Mouse (Mus musculus) forebrain, embryonic 14.5 days (tissue): Measurements from ENCODE around the gene Plod2. TPM values are rescaled to one million over a fixed set of nuclear protein-coding genes. Genes with fewer than 3 reads are reported as not detected.

Source experiments
- ATAC-seq: fragments of 200-750 bp; cut with Nextera tagmentation; 2 replicates; pipeline ENCODE4 v1.8.0; 2017; ENCODE audit warnings: mild to moderate bottlenecking, moderate library complexity
- DNase-seq: peaks from one replicate; pipeline ENCODE4 v3.0.0-alpha.2; 2015; ENCODE audit warnings: low spot score
- H3K27ac ChIP-seq: fragments of 300-500 bp; sonication (generic); 2 replicates; pipeline ENCODE4 v1.5.1; 2014; ENCODE audit warnings: low read depth, mild to moderate bottlenecking, control low read depth, low read length, moderate library complexity
- H3K27me3 ChIP-seq: fragments of 300-500 bp; sonication (generic); replicated peaks from 2 replicates; pipeline ENCODE4 v1.6.1; 2014; ENCODE audit warnings: low read length, control low read depth, mixed read lengths; ENCODE audit not compliant: control insufficient read depth, insufficient read depth
- H3K36me3 ChIP-seq: fragments of 300-500 bp; sonication (generic); 2 replicates; pipeline ENCODE4 v1.6.1; 2014; ENCODE audit warnings: low read length, control low read depth; ENCODE audit not compliant: control insufficient read depth, insufficient read depth
- H3K4me1 ChIP-seq: fragments of 300-500 bp; sonication (generic); 2 replicates; pipeline ENCODE4 v1.6.1; 2014; ENCODE audit warnings: antibody characterized with exemption, low read length, control low read depth; ENCODE audit not compliant: control insufficient read depth, insufficient read depth
- H3K4me2 ChIP-seq: fragments of 300-500 bp; sonication (generic); 2 replicates; pipeline ENCODE4 v1.6.1; 2014; ENCODE audit warnings: mild to moderate bottlenecking, control low read depth, low read length
- H3K4me3 ChIP-seq: fragments of 300-500 bp; sonication (generic); 2 replicates; pipeline ENCODE4 v1.5.1; 2014; ENCODE audit warnings: low read depth, low read length, control low read depth
- H3K9ac ChIP-seq: fragments of 300-500 bp; sonication (generic); 2 replicates; pipeline ENCODE4 v1.6.1; 2014; ENCODE audit warnings: mild to moderate bottlenecking, low read length, control low read depth, moderate library complexity
- H3K9me3 ChIP-seq: fragments of 300-500 bp; sonication (generic); replicated peaks from 2 replicates; pipeline ENCODE4 v1.6.1; 2016; ENCODE audit warnings: low read length, control low read depth, mixed read lengths; ENCODE audit not compliant: control insufficient read depth
- WGBS: fragments of 180-500 bp; shearing (Covaris S2); extraction: QIAGEN DNeasy Blood & Tissue Kit; methylation state at CpG from one replicate; pipeline ENCODE4 v1.1.7; 2014; 5-methylcytosine and 5-hydroxymethylcytosine counted together
- polyA plus RNA-seq: library from polyadenylated mRNA; unstranded; fragments of >200 nt; fragmentation: Nextera tagmentation; extraction: Ambion mirVana; gene quantifications from 2 replicates; pipeline ENCODE4 v1.2.1, GENCODE M21; 2014

The Plod2 gene
- polyA plus RNA-seq, 1 experiment from 2014 or later, result 10.4 TPM

DNA sequence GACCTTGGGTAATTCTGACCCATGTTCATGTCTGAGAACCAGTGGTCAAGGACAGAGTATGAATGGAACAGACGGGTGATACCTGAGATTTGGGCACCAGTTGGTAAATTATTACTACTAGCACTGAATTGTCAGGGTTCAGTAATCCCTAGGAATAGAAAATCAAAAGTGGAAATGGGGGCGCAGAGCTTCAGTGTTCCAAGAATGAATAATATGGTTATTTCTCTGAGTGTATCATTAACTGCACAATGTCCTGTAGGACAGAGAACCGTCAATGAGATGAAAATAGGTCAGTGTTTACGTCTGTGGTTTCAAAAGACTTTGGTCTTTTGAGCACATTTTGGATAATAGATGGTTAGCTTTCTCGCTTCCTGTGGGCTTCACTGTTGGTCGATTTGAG, 21.3 kb downstream of the Plod2 start:
- Histone ChIP-seq H3K36me3 (no peaks in the 10 kb centered on the region), H3K4me3 (no peak overlapping the region), H3K9me3 (no peaks in the 10 kb centered on the region), H3K27me3 (no peaks in the 10 kb centered on the region), H3K4me1 (no peaks in the 10 kb centered on the region), H3K9ac (no peak overlapping the region), H3K27ac (no peak overlapping the region), H3K4me2 (no peak overlapping the region)
- WGBS, result 89% methylated on average over 6 of the region's 6 CpGs
- no peak for DNase-seq
- no peak for ATAC-seq

GRCm38 (mm10) chr9:92564391-92564790, 22.4 kb downstream of the Plod2 start:
- H3K9ac ChIP-seq, result no peak overlapping the region
- H3K4me3 ChIP-seq, result no peak overlapping the region
- H3K4me2 ChIP-seq, result no peak overlapping the region
- no peaks in the 10 kb centered on the region for H3K36me3 ChIP-seq
- no peaks in the 10 kb centered on the region for H3K4me1 ChIP-seq
- ATAC-seq (no peak), DNase-seq (no peak)
- WGBS, result 97% methylated on average over 1 of the region's 1 CpGs
- no peaks in the 10 kb centered on the region for H3K27me3 ChIP-seq
- H3K27ac ChIP-seq, result no peak overlapping the region
- H3K9me3 ChIP-seq, result no peaks in the 10 kb centered on the region

DNA sequence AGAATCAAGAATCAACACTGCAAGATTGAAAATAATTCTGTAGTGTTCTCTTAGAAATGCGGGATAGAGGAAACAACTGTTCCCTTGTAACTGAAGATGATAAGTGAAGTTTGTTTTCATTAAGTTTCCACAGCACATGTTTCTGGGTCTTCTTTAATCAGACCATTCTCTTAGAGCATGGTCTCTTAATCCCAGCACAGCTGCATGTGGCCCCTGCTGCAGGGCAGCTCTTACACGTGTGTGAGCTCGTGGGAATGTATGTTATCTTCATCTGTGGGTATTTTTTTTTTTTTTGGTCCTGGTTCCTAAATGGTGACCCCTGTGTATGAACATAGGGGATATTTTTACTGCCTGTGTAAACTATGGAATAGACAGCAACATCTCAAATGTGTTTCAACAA, 24.2 kb downstream of the Plod2 start:
- no peak for ATAC-seq
- Histone ChIP-seq H3K9ac (no peak overlapping the region), H3K4me3 (no peak overlapping the region), H3K36me3 (no peaks in the 10 kb centered on the region), H3K9me3 (no peaks in the 10 kb centered on the region), H3K27me3 (no peaks in the 10 kb centered on the region), H3K4me1 (no peaks in the 10 kb centered on the region), H3K27ac (no peak overlapping the region), H3K4me2 (no peak overlapping the region)
- DNase-seq, result no peak
- WGBS, result 92% methylated on average over 3 of the region's 3 CpGs

GRCm38 (mm10) chr9:92567474-92567873, 25.5 kb downstream of the Plod2 start:
- Histone ChIP-seq H3K4me1 (no peaks in the 10 kb centered on the region), H3K27me3 (no peaks in the 10 kb centered on the region), H3K9ac (no peak overlapping the region), H3K27ac (no peak overlapping the region), H3K4me2 (no peak overlapping the region), H3K4me3 (no peak overlapping the region), H3K9me3 (no peaks in the 10 kb centered on the region), H3K36me3 (no peaks in the 10 kb centered on the region)
- 96% methylated on average over 7 of the region's 7 CpGs for WGBS
- DNase-seq, result no peak
- ATAC-seq, result no peak

DNA sequence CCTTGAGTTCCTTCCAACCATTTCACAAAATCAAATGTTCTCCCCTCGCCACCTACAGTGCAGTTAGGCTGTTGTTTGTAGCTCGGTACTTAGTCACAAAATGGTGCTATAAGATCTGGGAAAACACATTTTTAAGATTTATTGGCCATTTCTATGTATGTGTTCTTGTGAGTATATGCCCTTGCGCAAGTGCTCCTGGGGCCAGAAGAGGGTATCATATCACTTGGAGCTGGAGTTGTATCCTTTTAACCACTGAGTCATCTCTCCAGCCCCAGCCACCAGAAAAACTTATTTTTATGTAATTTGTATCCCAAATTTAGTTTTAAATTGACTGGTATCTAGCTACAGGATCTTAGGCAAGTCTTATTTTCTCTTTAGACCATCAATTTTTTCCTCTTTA, 26.8 kb downstream of the Plod2 start:
- no peak for ATAC-seq
- Histone ChIP-seq H3K9ac (no peak overlapping the region), H3K4me1 (no peaks in the 10 kb centered on the region), H3K4me3 (no peak overlapping the region), H3K36me3 (no peaks in the 10 kb centered on the region), H3K4me2 (no peak overlapping the region), H3K27me3 (no peaks in the 10 kb centered on the region), H3K27ac (no peak overlapping the region), H3K9me3 (no peaks in the 10 kb centered on the region)
- 96% methylated on average over 3 of the region's 3 CpGs for WGBS
- DNase-seq, result no peak

GRCm38 (mm10) chr9:92572376-92573108, 30.5 kb downstream of the Plod2 start:
- DNase-seq, result no peak
- H3K9me3 ChIP-seq, result no peaks in the 10 kb centered on the region
- WGBS, result 86% methylated on average over 8 of the region's 8 CpGs

DNA sequence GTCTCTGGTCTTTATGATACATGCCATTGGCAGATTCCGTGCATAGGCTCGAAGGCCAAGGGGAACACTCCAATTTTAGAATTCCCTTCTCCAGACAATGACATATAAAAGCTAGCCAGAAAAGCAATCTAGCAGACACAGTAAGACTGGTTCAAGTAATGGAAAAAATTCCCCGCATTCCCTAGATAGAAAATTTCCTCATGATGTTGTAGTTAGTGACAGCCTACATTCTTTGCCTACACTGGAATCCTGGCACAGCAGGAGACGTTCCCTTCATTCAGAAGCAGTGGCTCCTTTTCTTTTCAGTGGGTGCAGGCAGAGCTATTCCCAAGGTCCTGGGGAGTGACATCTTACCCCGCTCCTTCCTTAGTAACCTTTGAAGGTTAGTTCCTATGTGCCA, 41.9 kb downstream of the Plod2 start:
- Histone ChIP-seq H3K9ac (no peak overlapping the region), H3K27me3 (no peaks in the 10 kb centered on the region), H3K4me2 (no peak overlapping the region), H3K4me1 (no peaks in the 10 kb centered on the region), H3K36me3 (0 out of 2 replicates have a peak, but pooled peaks cover 8% of the 10 kb centered on the region), H3K4me3 (no peak overlapping the region), H3K9me3 (no peaks in the 10 kb centered on the region), H3K27ac (no peak overlapping the region)
- DNase-seq, result no peak
- WGBS, result 87% methylated on average over 5 of the region's 5 CpGs
- ATAC-seq, result no peak

More at GRCm38 (mm10) chr9:92572376-92573108, 30.5 kb downstream of the Plod2 start:
- Histone ChIP-seq H3K4me3 (no peak overlapping the region), H3K9ac (no peak overlapping the region), H3K36me3 (no peaks in the 10 kb centered on the region), H3K27me3 (no peaks in the 10 kb centered on the region), H3K4me2 (no peak overlapping the region), H3K27ac (no peak overlapping the region), H3K4me1 (no peaks in the 10 kb centered on the region)
- no peak for ATAC-seq

DNA sequence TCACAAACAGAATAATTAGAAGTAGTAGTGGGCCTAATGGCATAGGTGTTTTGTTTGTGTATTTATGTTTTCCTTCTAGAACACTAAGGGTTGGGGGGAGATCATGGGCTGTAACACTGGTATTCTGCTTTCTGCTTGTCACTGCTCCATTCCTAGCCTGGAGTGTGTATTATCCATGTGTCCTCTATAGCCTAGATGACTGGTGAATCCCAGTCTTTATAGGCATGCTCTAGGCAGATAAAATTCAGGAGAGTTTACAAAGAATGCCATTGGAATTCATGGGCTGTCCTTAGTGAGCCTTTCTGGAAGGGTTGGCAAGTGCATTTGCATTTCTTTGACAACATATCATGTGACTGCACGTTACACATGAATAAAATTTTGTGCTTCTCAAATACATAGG, 44.0 kb downstream of the Plod2 start:
- Histone ChIP-seq H3K9ac (no peak overlapping the region), H3K4me3 (no peak overlapping the region), H3K27me3 (no peaks in the 10 kb centered on the region), H3K36me3 (peaks cover 11% of the 10 kb centered on the region; the same call in 1 of the 2 replicates), H3K9me3 (no peaks in the 10 kb centered on the region), H3K4me2 (no peak overlapping the region), H3K27ac (no peak overlapping the region), H3K4me1 (no peaks in the 10 kb centered on the region)
- DNase-seq (no peak), ATAC-seq (0 out of 2 replicates have a peak, but pooled peaks have one; percentile 34)
- WGBS, result 59% methylated on average over 1 of the region's 1 CpGs

DNA sequence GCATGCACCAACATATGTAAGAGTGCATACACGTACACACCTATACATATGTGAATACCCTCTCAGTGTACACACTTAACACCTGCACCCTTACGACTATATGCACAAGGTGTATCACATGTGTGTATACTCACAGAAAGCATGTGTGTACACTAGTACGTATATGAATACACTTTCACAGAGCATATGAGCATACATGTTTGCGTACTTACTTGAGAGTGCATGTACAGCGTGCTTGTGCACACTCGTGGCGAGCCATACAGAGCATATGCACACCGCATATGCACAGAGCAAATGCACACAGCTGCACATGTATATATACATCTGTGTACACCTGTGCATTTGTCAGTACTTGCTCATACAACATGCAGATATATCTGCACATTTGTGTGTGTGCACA, 45.4 kb downstream of the Plod2 start:
- Histone ChIP-seq H3K4me3 (no peak overlapping the region), H3K36me3 (peaks cover 11% of the 10 kb centered on the region; the same call in 1 of the 2 replicates), H3K4me1 (no peaks in the 10 kb centered on the region), H3K4me2 (no peak overlapping the region), H3K9ac (no peak overlapping the region), H3K27me3 (no peaks in the 10 kb centered on the region), H3K9me3 (no peaks in the 10 kb centered on the region), H3K27ac (no peak overlapping the region)
- 96% methylated on average over 8 of the region's 8 CpGs for WGBS
- ATAC-seq (no peak), DNase-seq (no peak)
